Mouse (Mus musculus): ENCODE data around the gene Hmga1.

The Hmga1 gene

DNA sequence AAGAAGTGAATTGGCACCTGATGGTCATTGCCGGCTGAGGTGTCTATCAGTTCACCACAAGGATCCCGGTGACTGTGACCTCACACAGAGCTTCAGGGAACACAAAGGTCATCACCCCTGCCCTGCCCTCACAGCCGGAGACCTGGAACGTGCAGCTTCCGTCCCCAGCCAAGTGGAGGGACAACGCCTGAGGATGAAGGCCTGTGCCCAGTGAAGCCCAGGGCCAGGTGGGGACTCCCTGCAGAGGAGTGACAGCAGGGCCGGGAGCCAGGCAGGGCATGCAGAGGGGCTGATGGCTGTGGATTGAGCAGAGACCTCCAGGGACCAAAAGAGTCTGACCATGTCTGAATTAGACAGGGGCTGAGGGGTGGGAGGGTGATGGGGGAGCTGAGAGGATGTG lies 33.2 kb upstream of the Hmga1 start:
- intact Hi-C loops (cut with DNase I): loop anchor here (10.0 kb wide), 1 partner anchor 488 kb away; no protein-coding TSS in a partner anchor

DNA sequence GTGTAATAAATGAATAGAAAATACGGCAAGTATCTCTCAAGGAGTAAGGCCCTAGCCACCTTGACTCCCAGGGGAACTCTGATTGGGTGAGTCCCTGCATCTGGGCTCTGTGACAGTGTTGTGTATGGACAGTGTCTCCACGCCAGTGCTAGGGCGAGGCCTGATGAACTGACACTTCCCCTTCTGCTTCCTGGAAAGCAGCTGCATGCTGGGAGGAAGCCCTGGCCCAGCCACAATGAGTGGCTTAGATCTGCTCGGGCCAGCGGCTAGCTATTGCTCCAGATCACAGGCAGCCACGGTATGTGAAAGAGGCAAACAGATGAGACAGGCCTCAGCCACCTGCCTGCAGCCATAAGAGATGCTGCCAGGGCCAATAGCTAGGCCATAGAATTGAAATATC lies 29.1 kb upstream of the Hmga1 start:
- intact Hi-C loops (cut with DNase I): loop anchor here (10.0 kb wide), 1 partner anchor 492 kb away; no protein-coding TSS in a partner anchor

DNA sequence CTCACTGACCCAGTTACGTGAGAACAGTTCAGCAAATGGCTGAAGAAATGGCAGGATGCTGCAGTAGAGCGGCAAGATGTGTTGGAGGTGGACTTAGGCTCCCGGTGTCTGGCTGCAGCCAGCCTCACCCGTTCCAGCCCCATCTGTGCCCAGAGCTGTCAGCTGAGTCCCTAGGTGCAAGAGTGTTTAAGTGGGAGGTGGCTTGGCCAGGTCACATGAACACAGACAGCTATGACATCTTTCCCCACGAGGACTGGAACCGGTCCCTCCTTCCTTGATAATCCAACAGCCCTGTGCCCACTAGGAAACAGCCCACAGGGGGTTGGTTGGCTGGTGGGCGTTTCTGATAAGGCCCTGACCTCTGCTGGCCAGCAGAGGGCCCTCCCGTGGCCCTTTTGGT lies 28.3 kb upstream of the Hmga1 start:
- intact Hi-C loops (cut with DNase I): loop anchor here (10.0 kb wide), 1 partner anchor 493 kb away; no protein-coding TSS in a partner anchor

DNA sequence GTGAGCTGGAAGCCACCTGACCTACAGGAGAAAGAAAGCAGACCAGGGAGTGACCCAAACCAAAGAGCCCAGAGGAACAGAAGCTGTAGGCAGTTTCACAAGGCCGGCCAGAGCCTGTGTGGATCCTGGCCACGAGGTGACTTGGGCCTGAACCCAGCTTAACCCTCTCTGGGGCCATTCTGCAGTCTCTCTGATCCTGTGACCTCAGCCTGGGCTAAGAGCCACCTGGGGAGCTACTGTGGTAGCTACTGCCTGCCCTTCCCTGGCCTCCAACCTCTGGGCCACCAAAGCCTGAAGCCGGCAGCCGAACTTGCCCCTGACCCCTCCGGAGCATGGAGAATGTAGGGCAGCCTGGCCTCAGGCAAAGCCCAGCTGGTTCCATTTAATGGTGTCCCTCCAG lies 27.5 kb upstream of the Hmga1 start:
- intact Hi-C loops (cut with DNase I): loop anchor here (10.0 kb wide), 1 partner anchor 494 kb away; no protein-coding TSS in a partner anchor

DNA sequence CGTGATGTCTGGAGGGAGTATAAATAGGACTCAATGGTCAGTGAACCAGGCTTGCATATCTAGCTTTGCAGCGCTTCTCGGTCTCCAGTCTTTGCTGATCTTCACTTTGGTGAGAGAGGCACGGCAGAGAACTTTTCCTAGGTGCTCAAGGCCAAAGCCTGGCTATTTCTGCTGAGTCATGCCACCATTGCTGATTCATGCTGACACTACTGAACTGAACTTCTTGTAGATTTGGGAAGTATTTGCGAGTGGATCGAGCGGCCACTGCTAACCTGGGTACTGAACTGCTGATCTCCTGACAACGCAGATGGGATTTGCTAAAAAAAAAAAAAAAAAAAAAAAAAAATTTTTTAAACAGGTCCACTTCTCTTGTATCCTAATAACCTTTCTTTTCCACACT lies 24.2 kb upstream of the Hmga1 start:
- intact Hi-C loops (cut with DNase I): no loop called here

DNA sequence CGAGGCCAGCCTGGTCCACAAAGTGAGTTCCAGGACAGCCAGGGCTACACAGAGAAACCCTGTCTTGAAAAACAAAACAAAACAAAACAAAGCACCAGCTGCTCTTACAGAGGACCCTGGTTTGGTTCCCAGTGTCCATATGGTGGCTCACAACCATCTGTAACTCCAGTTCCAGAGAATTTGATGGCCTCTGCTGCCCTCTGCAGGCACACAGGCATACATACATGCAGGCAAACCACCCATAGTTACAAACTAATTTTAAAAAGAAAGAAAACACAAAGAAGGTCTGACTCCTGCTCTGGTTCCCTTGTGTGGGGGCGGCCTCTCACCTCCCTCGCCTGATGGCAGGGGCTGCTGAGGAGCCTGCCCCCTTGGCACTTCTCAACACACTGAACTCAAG lies 22.9 kb upstream of the Hmga1 start:
- intact Hi-C loops (cut with DNase I): no loop called here

DNA sequence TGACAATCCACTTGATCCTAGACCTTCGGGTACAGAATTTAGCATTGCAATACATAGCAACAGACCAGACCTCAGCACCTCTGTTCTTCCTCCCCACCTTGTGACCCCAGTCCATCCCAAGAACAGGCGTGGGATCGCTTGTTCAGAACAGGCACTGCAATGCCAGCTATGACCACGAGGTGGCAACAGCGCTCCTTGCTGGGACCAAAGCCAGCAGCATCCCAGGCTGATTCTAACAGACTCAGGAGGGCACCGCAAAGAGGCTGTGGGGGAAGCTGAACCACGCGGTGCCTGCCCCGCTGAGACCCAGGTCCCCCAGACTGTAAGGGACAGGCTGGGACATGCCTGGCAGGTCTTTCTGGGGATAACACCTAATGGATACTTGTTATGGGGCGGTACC lies 21.6 kb upstream of the Hmga1 start:
- intact Hi-C loops (cut with DNase I): no loop called here

DNA sequence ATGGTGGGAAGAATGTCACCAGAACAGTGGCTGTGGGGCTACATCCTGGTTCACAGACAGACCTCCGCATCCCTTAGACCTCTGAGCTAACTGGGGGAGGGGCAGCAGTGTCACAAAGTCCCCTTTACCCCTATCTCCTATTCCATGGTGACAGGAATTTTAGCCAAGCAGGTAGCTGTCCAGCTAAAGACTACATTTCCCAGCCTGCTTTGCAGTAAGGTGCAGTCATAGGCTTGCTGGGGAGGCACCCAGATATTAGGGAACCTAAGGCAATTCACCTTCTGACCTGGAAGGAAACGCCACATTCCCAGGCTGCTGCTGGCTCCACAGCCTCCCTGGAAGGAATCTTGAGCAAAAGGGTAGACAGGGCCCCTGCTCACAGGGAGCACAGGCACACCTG lies 15.0 kb upstream of the Hmga1 start:
- intact Hi-C loops (cut with DNase I): no loop called here

DNA sequence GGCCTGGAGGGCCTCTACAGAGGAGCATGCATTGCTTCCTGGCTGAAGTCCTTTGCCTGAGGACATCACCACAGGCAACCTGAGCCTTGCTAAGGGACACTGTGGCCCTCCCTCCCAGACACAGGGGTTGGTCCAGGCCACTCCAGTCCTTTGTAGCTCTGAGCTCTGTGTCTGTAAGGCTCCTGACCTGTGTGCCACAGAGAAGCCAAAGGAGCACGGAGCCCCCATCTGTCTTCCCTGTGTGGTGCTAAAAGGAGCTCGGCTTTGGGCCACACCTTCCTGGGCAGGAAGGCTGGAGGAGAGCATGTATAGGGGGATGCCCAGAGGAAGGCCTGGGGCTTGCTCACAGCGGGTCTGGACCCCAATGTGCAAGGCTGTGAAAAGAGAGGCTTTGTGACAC lies 14.3 kb upstream of the Hmga1 start:
- intact Hi-C loops (cut with DNase I): no loop called here

DNA sequence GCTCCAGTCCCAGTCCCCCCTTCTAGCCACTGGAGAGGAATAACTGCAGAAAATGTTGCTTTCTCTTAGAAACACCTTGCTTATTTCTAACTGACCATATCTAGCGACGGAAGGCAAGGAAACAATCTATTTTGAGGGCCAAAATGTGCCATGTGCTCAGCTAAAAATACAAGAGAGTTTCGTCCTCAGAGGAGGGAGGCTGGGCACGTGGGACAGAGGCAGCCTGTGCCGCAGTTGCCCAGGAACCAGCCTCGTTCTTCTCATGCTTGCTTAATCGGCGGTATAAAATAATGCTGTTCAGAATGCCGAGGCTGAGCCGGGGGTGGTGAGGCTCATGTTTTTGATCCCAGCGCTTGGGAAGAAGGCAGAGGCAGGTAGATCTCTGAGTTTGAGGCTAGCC lies 11.7 kb upstream of the Hmga1 start:
- intact Hi-C loops (cut with DNase I): no loop called here

DNA sequence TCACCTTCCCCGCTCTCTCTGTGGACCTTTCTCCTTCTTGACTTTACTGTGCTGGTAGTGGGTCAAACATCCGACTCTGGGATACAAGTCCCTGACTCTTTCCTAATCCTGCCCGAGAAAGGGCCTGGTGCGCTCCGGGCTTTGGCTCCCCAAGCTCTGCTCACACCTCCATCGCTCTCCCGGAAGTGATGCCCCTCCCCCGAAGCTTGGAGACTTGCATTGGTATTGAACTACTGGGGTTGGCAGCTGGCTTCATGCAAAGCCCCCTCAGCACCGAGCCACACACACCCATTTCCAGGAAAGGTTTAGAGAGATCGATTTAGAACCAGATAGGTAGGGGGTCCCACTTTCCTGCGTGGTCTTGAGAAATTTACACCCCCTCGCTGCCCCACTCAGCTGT lies 10.3 kb upstream of the Hmga1 start:
- intact Hi-C loops (cut with DNase I): no loop called here

DNA sequence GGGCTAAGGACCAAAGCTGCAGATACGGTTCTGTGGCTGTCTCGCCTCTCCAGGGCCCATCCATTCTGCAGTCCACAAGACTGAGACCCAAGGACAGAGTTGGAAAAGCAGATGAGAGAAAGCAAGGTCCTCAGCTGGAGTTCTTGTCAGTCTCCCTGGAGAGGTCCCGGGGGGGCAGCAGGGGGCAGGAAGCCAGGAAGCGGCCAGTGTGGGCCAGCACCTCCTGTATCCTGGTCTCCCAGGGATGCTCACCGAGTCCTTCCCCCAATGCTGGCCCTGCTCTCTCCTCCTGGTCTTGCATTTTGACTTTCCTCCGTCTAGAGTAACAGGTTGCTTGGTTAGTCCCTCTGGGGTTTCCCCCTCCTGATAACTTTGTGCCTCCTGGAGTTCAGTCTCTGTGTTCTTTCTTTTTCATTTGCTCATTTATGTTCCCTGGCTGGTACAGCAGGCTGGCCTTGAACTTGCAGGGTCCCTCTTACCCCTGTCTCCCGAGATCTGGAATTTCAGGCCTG lies 9.7 kb upstream of the Hmga1 start:
- intact Hi-C loops (cut with DNase I): no loop called here

DNA sequence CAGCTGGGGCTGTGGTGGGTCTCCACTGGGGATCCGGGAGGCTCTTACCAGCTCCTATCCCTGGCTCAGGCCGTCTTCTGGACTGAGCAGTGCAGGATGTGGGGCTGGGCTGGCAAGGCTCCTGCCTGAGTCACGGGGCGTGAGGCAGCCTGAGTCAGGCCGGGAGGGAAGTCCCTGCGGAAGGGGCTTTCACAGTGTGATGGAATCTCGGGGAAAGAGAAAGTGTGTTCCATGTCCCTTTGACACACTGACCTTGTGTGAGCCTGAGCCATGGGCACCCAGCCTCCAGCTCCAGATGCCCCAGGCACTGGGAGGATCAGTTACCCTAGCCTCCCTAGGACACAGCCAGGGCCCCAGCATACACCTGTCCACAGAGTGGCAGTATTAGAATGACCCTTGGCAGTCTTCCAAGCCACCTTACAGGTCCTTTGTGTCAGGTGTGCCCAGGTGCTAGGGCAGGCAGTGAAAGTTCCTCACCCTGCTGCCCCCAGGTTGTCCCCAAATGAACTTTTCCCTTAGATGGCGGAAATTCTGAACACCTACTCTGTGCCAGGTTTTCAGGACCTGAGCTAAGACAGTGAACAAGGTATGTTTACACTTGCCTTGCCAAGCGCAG lies 8.9 kb upstream of the Hmga1 start:
- intact Hi-C loops (cut with DNase I): no loop called here

DNA sequence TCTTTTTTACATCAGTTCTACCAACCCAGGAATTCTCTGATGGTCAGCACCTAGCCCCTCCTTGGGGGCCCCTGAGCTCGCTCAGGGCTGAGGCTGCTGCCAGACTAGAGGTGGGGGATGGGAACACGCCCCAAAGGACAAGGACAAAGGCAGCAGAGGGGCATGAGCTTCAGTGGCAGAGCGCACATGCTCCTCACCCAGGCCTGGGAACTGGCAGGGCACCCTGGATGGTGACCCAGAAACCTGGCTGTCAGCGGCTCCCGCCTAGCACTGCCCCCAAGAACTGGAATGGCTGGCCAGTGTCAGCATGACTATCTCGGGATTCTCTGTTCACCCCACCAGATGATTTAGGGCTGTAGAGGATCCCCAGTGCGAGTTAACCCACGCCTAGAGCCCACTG lies 7.1 kb upstream of the Hmga1 start:
- intact Hi-C loops (cut with DNase I): no loop called here

DNA sequence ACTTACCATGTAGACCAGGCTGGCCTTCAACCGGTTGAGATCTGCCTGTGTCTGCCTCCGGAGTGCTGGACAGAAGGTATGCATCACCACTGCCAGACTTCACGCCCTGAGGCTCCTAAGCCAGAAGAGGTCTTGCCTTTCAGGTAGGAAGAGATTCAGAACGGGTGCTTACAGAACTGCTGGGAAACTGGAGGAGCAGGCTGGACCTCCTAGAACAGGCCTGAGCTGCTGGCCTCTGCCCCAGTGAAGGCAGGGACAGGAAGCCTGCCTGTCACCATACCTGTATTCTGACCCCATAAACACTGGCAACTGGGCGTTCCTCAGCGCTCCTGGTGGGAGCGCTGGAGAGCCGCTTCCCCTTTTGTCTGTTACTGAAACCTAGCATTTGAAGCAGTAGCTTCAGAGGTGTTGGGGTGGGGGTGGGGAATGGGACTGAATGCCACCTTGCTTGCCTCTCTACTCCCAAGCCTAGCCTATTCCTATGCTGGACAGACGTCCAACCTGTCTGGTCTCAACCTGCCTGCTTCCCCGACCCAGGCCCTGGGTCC lies 4.8 kb upstream of the Hmga1 start:
- intact Hi-C loops (cut with DNase I): loop anchor here (5.0 kb wide), 1 partner anchor 81 kb away; no protein-coding TSS in a partner anchor

DNA sequence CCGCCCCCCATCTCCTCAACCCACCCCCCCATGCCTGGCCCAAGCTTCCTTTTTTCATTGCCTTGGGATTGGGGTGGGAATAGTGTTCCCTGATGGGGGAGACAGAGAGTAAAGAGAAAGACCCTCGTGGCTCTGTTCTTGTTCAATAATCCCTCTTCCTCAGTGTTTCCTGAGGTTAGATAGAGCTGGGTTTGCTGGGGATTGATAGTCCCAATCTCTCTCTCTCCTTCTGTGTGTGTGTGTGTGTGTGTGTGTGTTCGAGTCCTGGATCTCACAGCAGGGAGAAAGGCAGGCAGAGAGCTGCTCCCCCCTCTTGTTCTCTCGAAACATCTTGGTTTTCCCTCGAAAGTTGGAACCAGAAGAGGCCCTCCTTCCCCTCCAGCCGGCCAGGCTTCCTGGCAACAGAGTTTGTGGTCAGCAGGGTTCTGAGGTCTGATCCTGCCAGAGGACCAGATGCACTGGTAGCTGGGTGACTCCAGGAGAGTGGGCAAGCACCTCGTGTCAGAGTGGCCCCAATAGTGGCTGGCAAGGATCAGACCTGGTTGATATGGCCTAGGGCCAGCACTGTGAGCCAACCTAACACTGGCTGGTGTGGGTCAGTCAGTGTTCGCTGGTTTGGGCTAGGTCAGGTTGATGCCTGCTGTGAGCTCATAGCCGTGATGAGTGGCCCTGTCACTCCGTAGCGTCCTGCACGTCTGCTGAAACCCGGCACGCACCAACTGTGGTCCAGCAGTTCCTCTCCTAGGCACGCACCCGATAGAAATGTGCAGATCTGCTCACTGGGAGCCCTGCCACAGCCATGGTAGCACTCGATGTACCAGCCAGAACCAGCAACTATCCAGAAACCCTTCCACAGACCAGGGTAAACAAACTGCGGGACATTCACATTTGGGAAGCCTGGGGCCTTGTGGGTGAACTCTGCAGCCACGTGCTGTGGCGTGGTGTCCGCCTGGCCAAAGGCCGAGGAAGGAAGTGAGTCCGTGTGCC lies 3.8 kb upstream of the Hmga1 start:
- intact Hi-C loops (cut with DNase I): loop anchor here (5.0 kb wide), 1 partner anchor 80 kb away; no protein-coding TSS in a partner anchor

DNA sequence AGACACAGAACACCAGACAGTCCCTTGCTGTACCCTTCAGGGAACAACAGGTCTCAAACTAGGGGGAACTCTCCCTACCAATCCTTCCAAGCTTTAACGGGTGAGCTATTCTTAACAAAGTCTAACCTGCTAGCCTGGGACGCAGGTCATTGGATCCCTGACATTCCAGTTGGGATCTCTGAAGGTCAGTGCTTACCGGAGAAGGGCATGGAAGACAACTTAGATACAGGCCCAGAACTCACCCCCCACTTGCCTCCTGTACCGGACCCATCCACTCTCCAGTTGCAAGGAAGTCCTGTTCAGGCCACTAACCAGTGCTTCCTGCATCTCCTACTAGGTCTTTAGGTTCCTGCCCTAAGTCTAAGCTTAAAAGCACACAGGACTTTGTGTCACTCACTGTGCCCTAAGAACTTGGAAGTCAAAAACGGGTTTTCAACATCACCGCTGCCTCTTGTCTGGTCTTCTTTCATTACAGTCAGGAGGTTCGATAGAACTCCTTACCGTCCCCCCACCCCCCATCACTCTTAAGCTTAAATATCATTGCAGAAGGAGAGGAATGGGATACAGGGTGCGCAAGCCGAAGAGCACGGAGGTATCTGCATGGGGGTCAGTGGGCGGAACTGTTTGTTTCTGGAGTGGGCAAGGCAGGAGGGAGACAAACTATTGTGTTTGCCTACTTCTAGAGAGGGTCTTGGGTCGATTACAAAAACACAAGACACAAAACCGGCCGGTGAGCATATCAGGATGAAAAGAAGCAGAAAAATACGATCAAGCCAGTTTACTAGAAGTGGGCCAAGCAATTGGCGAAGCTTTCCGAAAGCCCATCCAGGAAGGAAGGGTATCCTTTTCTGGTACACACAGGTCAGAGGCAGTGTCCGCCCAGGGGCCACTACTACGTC lies 2.0 kb upstream of the Hmga1 start:
- intact Hi-C loops (cut with DNase I): loop anchor here (5.0 kb wide), 1 partner anchor 78 kb away; no protein-coding TSS in a partner anchor

DNA sequence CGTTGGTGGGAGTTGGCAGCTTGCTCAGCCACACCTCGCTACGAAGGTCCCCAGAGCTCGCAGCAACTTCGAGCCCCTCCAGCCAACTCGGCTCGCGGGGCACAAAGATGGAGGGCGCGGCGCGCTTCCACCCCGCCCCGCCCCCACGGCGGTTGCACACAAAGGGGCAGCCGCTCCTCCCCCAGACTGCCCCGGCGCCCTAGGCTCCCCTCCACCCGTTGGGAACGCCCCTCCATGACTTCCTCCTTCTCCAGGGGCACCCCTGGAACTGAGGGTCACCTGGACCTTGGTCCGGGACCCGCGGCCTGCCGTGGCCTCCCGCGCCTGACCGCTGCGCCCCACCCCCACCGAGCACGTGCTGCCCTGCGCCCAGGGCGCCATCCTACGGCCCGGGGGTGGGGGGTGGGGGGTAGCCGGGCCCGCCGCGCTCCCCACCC lies 1.2 kb upstream of the Hmga1 start:
- intact Hi-C loops (cut with DNase I): no loop called here

DNA sequence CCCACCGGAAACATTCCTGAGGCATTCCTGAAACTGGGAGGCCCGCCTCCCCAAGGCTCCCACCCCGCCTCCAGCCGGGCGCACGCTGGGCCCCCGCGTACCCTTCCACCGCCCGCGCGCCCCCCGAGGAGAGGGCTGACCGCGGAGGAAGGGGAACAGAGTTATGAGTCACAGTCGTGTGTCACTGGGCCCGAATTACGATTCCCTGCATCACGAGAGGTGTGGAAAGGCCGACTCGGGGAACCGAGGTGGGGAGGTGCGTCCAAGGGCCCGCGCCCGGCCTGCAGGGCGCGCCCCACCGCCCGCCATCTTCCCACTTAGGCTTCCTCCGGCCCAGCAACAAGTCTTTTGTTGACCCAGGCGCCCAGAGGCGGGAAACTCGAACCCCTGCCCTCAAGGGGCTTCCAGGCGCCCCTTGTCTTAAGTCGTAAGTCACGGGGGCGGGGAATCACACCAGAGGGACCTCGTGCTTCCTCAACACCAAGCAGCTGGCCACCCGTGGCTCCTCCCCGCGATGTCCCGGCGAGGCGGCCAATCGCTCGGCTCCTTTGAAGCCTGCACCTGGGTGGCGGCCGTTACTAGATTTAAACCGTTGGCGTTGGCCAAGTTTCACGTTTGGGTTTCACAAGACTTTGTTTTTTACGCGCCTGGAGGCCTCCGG lies 655 bp upstream of the Hmga1 start:
- intact Hi-C loops (cut with DNase I): no loop called here

All from adrenal gland (tissue).